Mouse (Mus musculus) megakaryocyte-erythroid progenitor cell, adult 5-6 weeks (primary cell): ENCODE results near the gene Nfatc2. TPM values are rescaled to one million over a fixed set of nuclear protein-coding genes. Genes with fewer than 3 reads are reported as not detected.

Source experiments
- ATAC-seq: replicated peaks from 2 replicates; pipeline ENCODE4 v1.8.0; 2016; ENCODE audit warnings: mild to moderate bottlenecking, inconsistent platforms; ENCODE audit not compliant: severe bottlenecking, poor library complexity, low FRiP score, low TSS enrichment
- total RNA-seq, 2 experiments: library from RNA; stranded (forward) in 1 of 2; stranded (reverse) in 1 of 2; fragments of 200-1000, 215-1000 nt in 1 of 2; fragments of >200 nt in 1 of 2; fragmentation: Nextera tagmentation in 1 of 2; gene quantifications; 2 replicates each; pipeline ENCODE4 v1.2.3; 2014 to 2017

Gene Nfatc2
- total RNA-seq, 2 experiments from 2014 or later, result 0.33 to 0.44 TPM

DNA sequence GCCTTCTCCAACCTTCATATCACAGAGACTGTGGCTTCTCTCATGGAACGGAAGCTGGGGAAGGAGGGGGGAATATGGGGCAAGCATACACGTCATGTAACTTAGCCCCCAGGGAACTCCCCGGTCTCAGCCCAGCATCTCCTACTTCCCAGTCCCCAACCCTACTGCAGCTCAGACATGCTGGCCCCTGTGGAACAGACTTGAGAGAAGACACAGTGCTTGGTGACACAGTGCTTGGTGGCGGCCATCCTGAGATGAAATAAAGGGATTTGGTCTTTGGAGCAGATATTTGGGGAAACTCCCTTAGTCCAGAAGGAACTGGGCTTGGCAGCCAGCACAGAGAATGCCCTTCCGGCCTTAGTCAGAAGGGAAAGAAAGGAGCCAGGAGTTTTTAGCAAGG, 87.3 kb downstream of the Nfatc2 start:
- no peak for ATAC-seq

DNA sequence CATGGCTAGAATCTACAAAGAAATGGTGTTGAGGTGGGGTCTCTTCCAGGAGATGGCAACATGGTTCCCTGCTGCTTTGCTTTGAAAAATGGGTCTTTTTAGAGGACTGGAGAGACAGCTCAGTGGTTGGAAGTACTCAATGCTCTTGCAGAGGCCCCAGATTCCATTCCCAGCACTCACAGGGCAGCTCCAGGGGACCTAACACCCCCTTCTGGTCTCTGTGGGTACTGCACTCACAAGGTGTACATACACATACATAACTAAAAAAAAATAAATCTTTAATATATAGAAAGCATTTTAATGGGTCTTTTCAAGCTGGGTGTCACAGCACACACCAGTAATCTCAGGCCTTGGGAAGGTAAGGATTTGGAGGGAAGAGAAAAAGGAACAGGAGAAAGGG, 89.9 kb downstream of the Nfatc2 start:
- no peak for ATAC-seq

DNA sequence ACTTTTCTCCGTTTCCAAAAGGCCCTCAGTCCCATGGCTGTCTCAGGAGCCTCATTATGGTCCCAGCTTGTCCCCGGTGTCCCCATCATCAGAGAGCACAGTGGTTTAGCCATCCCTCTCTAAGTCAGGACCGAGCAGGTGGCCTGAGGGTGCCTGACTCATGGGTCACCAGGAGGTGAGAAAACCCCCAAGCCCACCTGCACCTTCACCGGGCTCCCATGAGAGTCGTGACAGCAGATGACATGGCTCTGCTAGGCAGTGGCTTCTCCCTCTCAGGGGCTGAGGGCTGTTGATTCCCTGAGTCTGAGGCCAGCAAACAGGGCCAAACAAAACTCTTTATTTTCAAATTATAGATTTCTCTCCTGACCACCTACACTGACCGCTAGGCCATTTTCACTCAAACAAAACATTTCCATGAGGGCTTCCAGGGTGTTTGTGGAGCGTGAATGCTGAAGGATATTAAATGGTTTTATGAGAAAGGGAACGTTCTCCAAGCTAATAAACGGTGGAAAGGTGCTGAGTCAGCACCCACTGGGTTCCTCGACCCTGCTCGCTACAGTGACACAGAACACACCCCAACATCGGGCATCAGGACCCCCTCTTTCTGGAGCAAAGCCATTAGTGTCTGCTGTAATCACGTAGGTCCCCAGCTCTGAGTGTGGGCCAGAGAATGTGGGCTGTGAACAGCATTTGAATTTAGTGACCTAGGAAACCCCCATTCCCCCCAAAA, 92.8 kb downstream of the Nfatc2 start:
- no peak for ATAC-seq

DNA sequence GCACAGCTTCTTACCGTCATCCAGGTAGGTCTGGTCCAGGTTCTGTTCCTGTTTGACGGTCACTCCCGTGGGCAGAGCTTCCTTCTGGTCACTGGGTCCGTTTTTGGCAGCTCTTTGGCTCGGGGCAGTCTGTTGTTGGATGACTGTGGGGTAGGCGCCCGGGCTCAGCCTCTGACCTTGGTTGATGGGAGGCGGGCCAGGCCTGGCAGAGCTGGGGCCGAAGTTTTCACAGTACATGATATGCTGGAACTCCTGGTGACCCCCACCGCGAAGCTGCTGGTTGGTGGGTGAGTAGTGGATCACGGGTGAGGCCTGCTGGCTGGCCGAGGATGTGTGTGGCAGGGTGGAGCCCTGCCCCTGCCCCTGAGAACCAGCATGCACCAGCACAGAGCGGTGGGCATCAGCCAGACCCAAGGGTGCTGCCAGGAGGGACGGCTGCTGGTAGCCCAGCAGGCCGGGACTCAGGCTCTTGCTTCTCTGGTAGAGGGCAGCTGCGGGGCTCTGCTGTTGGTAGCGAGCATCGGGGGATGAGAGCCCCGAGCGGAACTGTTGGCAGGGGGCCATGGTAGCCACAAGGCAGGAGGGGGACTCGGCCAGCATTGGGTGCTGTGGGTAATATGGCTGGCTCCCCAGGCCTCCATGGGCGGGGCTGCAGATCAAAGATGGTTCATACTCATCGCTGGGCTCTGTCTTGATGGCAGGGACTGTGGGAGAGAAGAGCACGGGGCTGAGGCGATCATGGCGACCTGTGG, 96.8 kb downstream of the Nfatc2 start:
- no peak; the same call in 1 of the 2 replicates for ATAC-seq

DNA sequence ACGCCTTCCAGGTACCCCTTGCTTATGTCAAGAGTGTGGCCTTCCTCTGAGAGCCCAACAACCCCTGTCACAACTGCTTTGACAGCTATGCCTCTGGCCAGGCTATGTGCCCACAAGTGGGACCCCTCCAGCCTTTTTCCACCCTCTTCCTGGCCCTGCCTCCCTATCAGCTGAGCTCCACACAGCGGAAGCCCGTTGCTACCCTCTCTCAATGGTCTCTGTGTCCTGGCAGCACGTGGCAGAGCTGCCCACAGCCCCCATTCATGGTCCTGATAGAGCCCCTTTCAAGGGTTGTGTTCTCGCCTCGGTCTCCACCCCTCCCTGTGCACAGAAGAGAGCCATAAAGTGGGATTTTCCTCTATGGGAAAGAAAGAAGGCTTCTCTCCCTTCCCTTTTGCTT, 97.7 kb downstream of the Nfatc2 start:
- no peak for ATAC-seq

DNA sequence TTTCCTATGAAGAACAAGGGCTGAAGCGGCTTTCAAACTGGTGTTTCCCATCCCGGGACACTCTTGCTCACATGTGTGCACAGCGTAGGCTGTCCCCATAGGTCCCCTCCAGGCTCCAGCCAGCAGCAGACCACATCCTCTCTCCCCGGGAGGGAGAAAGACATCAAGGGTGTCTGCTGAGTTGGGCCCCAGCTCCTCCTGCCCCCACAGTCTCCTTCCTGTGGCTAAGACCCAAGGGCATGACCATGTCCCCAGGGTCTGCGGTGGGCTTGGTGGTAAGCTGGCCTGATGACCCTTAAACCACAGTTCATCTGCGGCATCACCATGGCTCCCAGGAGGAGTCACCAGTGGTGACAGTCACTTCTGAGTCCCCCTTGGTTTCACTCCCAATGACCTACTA, 100.7 kb downstream of the Nfatc2 start:
- no peak for ATAC-seq

DNA sequence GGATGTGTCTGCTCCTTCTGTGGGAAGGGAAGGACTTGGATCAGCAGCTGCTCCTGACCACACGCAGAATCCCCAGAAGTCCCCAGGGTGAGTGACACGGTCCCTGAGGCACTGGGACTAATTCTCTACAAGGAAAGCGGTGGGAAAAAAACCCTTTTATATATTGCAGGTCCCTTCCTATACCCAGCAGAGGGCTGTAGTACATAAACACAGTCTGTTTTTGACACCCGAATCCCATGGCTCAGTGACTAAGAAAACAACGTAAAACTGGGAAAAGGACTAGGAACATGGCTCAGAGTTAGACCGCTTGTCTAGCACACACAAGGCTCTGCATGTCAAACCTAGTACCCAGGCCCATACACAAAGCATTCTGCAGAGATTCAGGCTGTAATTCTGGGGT, 101.2 kb downstream of the Nfatc2 start:
- no peak for ATAC-seq

DNA sequence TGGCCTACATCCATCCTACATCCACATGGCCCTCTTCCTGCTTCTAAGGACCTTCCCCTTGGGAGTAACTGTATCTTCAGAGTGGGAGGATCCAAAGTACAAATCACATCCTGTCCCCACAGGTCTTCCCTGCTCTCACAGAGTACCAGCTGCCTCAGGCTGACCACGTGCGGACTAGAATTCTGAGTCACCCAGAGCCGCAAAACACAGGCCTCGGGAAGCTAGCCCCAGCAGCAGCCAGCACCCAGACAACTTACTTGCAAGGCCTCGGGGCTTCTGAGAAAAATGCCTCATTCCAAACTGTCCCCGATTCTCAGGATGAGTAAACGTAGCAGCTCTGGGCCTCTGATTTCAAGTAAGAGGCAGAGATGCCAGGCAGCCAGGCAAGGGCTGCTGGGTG, 109.7 kb downstream of the Nfatc2 start:
- no peak for ATAC-seq

DNA sequence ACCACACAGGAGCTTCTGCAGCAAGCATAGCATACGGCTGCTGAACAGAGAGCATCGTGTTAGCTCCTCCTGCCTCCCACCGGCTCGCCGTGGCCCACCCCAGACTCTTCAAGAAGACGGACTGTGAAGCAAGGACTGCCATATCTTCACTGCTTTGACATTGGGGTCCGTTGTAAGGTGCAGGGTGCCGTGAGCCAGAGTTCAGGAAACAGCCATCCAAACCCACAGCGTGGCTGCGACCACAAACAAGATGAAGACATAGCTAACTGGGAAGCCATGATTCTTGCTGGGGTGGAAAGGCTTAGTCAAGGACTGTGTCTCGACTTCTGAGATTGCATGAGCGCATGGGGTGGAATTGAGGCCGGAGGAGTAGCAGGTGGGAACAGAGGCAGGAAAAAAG, 111.5 kb downstream of the Nfatc2 start:
- ATAC-seq, result no peak

DNA sequence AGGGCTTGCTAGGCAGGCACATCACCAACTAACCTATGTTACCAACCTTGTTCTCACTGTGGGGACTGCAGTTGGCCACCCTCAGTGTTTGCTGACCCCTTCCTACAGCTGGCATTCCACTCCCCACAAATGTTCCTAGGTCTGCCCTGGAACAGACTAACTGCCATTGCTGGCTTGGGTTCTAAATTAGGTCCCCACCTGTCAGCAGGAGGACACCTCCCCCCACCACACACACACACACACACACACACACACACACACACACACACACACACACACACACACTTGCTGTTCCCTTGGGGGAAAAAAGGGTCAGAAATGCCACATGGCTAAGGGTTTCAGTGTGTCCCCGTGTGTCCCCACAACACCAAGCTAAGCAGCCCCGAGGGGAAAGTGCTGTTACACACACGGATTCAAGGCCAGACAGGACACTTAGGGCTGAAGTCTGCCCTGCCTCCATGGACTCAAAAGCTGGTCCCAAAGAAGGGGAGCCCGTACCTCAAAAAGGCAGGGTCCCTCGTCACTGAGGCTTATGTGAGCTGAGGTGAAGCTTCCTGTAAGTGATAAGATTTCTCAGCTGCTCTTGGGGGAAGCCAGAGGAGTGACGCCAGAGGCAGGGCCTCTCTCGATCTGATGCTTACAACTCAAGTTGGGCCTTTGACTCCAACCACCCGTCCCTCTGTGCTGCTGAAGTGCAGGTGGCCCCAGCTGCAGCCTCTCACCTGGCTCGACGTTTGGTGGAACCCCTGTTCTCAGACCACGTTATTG, 113.1 kb downstream of the Nfatc2 start:
- ATAC-seq, result no peak

DNA sequence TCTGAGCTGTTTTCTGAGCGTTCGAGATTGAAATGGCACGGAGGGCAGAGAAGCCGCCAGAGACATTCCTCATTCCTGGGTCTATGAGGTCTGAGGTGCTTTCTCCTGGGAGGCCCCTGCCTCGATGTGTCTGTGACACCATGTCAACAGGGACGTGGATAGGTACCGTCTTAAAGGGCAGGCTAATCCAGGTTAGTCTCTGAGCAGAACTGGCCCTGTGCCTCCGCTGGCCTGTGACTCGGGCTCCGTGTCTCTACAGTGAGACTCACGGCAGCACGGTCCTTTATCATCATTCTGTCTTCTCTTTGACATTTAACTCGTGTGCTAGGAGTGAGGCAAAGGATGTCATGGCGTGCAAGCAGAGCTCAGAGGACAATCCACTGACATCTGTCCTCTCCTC, 120.3 kb downstream of the Nfatc2 start:
- ATAC-seq, result no peak

DNA sequence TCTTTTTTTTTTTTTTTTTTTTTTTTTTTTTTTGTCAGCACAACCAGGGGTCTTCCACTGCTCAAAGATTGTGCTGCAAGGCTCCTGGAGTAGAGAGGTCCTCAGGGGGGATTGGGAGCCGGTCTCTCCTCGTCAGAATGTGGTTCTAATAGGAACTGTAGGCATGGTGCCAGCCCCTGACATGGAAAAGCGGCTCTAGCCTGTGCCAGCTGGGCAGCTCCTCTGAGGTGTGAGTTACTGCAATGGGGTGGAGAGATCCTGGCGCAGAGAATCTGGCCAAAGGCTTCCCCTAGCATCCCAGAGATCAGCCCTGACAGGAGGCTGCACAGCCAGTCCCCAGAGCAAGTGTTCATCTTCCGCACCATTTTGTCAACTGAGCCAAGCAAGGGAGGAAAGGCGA, 120.8 kb downstream of the Nfatc2 start:
- no peak for ATAC-seq

DNA sequence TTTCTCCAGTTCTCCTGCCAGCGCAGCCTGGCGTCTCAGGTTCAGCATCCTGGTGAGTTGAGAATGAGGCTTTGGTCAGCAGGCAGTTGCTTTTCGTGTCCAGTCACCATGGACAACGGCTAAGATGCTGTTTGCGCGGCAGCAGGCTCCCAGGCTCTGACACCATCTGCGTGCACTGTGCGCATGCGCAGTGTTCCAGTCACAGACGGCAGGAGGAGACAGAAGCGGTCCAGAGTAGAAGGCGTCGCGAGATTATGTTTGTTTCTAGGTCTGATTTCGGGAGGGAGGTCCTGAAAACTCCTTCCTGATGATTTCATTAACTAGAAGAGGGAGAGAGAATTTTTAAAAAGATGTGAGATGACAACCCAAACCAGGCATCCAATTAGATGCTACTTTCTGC, 121.5 kb downstream of the Nfatc2 start:
- no peak for ATAC-seq

DNA sequence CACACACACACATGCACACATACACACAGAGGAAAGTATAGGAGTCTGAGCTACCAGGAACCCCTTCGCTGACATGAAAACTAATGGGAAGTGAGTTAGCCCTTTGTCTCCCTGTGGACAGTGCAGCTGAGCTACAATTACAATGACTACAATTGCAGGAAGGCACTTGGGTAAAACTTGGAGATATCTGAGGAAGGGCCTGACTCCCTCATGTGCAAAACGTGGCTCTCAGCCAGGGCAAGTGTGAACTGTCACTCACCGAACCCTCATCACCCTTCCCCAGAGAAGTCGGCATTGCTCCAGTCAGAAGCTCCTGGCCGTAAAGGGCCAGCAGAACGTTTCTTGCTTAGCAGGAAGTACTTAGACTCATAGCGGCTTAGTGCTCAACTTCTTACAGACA, 123.0 kb downstream of the Nfatc2 start:
- ATAC-seq, result no peak

DNA sequence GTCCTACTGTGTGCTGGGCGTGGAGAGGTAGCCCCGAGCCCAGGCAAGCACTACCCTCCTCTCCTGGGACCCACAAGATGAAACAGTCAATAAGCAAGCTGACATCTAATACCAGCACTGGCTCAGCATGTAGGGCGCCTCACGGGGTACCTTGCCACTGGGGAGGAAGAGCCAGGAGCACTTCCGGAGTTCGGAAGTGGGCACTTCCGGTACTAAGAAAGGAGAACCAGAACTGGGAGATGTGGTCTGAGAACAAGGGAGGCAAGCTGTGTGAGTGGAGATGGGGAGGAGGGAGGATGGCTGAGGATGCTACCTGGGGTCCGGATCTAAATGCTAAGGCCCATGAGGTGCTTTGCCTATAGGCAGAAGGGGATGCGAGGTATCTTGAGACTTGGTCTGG, 128.0 kb downstream of the Nfatc2 start:
- 0 out of 2 replicates have a peak, but pooled peaks have one; percentile 34 for ATAC-seq

DNA sequence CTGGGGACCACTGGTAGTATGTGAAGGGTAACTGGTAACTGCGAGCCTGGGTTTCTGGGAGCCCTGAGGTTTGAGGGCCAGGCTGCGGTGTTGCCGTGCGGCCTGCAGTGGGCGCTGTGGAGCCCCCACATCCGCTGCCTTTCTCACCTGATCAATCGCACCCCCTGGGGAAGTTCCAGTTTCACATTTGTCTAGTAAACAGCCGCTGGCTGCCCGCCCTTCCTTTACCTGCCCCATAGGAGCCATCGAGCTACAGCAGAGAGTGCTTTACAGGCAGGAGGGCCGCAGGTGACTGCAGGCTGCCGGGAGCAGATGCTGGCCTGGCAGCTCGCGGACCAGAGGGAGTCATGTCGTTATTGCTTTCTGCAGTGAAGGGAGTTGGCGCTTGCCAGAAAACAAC, 128.6 kb downstream of the Nfatc2 start:
- peak; percentile 72 for ATAC-seq

DNA sequence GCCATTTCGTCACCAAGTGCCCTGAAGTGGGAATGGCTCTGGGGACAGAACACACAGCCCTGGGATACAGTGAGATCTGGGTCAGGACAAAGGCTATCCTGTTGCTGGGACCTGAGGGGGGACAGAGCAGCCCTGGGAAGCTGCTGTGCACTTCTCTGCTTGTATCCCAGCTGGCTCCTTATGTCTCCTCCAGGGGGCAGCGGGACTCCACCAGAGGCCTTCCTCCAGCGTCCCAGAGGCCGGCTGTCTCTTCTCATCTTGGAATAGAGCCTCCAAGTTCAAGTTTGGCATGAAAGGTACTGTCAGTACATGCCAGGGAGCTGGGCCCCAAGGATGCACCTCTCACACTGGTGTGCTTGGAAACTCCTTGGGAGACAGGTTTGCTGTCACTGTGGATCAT, 132.4 kb downstream of the Nfatc2 start:
- no peak for ATAC-seq

DNA sequence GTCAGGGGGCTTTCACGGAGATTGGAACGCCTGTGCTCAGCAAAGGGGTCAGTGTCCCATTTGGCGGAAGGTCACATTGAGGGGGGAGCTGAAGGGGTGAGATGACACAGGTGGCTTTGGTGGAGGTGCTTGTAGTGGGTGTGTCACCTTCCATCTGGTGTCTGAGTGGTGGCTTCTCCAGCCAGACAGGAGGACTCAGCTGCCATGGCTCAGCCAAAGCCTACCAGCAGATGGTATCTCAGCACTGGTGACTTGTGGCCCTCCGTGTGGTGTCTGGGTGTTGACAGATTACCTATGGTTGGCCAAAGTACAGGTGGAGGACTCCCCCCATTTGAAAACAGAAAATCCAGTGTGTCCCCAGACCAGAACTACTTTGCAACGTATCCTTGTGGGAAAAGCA, 134.3 kb downstream of the Nfatc2 start:
- ATAC-seq, result no peak

DNA sequence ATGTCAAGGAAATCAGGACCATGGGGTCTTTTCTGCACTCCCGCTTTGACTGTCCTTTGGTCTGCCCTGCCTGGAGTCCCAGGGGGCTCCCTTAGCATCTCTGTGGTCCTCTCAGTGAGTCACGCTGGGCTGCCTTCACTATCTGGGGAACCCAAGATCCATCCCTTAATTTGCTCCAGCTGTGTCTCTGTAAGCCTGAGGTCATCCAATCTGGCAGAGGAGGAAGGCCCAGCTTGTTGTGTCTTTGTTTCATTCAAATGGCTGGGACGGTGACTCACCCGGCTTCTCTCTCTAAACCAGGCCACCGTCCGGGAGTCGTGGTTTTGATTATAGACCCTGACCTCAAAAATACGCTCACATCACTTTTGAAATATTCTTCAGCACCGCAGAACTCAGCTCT, 135.4 kb downstream of the Nfatc2 start:
- no peak for ATAC-seq

DNA sequence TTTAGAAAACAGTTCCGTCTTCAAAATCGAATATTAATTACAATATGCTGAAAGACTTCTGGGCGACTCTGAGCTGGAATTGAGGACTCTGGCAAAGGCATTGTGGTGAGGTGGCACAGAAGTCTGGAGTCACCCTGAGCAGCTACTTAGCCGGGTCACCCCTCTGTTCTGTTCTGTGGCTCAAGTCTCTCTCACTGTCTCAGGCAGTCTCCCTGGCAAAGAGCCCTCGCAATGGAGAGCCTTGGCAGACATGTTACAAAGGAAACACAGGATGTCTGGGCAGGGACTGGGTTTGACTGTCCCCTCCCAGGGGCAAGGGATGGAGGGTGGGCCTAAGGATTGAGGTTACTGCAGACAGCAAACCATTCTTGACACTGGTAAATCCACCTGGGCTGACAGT, 135.8 kb downstream of the Nfatc2 start:
- ATAC-seq, result no peak
